Mouse (Mus musculus) layer of hippocampus, adult 9-11 months (tissue): ENCODE measurements at regions not wholly inside any gene's neighbourhood (a gene's known extent, or its start where the extent isn't known, plus 50 kb on each side); places are given as distances from the start of the nearest gene placed in this dataset.

ENCODE experiments used
- DNase-seq: peaks from one replicate; pipeline ENCODE4 v3.0.0; 2022

DNA sequence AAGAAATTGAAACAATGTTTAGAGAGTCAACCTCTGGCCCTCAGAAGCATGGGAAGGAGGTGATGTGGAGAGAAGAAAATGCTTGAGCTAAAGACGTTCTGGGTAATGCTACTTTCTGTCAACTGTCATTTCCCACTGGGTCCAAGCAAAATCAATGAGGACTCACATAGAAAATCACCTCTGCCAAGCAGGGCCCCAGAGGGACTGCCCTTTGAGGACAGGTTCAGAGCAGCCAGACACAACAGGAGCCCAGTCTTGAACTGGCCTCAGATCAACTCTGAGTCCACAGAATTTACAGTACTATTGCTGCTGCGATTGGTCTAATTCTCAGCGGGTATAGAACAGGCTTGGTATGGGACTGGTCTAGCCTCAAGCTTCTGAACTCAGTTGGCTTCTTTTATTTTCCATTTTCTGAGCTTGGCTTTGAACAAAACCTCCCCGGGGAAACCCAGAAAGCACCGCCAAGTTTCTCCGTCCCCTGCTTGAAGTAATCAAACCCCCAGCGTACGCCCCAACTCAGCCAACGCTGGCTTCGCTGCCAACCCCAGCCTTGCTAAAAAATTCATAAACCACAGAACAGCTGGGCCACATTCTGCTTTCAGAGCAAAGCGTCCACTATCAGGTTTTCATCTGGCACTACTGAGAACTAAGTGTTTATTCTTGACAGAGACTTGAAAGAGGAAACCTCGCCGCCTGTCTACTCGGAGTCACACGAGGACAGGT lies 322.8 kb upstream of the Spred2 start:
- DNase-seq = no peak

DNA sequence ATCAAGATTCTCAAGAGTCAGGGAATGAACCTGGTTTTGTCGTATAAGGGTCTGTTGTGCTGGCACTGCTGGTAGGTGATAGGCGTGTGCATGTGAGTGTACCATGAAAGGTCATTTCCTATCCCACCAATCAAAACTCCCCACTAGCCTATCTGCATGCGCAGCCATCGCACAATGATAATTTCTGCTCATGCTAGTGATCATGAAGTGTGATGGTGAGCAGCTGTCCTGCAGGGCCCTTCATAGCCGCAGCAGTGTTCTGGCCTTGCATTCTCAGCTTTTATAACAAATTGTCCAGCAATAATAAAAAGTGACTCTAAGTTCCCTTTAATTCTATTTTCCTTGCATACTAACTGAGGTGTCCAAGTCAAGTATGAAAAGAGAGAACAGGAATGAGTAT lies 321.7 kb upstream of the Spred2 start:
- no peak for DNase-seq

DNA sequence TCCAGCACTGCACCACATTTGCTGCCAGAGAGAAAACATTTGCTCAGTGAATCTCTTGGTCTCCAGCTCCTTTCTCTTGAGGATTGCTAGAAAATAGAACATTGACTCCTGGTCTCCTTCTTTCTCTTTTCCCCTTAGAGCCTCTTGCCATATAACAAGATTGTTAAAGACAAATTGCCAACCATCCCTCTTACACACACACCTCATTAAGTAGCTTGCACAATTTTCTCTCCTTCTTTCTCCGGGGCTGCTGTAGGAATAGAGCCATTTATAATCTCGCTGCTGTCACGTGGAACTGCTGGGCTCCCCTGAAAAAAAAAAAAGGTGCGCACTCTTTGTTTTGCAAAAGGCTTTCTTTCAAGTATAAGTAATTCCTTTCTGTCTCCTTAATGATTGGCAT lies 318.6 kb upstream of the Spred2 start:
- DNase-seq = no peak

DNA sequence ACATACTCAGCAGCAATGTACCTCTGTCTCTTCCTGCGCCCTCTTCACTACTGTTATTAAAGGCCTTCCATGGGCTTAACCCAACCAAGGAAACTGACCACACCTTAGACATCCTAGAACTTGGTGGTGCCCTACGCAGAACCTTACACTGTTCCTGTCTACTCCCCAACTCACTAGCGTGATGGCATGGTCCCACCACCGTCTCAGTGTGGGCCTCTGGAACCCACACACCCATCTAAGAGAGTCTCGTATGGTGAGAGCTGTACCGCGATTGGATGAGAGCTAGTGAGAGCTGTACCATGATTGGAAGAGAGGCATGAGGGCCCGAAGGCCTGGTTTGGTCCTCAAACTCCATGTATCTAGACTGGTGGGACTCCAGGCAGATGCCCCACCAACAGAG lies 317.2 kb upstream of the Spred2 start:
- DNase-seq = no peak

DNA sequence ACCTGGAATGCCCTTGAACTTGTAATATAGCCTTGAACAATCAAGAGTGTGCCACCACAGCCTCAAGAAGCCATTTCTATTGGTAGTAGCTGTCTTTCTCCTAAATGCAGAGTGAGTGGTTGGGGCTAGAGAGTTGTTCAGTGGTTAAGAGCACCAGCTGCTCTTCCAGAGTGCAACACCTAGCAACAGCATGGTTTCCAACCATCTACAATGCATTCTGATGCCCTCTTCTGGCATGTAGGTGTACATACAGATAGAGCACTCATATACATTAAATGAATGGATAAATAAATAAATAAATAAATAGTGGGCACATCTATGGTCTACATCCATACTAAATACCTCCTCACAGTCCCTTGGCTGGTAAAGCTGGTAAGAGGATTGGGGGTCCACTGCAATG lies 316.2 kb upstream of the Spred2 start:
- DNase-seq = no peak

DNA sequence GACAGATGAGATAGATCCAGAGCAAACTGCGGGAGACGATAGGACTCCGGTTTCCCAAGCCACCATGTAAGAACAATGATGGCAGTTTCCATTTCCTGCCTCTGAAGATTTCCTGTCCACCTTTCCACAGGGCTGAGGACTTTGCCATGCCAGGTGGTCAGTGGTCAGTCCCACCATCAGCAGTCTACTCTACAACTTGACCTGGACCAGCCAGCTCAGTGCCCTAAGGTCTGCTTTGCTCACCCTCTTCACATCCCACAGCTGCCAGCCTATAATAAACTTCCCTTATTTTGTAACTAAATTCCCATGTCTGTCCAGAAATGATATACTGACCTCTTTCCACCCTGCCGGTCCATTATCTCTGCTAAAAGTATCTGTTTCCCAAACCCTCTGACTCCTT lies 315.7 kb upstream of the Spred2 start:
- no peak for DNase-seq

DNA sequence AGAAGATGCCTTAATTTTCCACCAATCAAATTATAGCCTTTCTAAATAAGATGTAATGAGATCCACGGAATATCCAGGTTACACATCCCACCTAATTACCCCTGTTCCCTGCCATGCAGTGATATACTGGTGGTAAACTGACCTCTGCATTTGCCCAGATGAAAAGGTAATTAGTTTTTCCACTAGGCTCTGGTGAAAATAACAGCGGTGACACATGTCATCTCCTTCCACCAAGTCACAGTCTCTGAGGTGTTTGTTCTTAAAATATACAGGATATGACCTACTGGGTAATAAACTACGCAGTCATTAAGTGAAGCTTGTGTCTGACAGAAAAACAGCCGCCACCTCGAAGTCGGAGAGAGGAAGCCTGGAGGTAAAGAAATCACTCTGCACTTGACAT lies 313.6 kb upstream of the Spred2 start:
- no peak for DNase-seq

DNA sequence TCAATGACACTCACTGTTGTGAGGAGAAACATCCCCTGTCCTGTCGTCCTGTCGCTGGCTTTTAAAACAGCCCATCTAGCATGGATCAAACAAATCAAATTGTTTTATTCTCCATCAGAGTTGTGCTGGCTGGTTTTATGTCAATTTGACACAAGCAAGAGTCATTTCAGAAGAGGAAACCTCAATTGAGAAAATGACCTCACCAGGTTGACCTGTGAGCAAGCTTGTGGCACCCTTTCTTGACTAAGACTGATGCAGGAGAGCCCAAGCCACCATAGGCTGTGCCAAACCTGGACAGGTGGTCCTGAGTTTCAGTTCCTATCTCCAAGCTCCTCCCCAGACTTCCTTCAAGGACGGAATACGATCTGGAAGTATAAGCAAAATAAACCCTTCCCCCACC lies 313.0 kb upstream of the Spred2 start:
- no peak for DNase-seq

DNA sequence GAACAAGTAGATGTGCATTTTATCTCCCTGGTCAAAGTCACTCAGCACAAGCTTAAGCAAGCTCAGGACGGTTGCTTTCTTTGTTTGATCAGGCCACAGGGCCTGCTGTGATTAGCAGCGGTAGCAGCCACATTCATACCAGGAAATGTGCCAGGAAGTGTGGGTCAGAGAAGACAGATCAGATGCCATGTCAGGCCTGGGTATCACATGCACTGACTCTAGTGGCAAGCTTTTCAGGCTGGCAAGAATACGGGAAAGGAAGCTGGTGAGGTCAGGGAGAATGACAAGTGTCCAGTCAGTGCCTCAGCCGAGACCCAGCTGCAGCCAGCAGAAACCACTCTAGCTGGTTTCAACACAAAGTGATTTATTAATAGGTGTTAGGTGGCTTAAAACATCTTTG lies 307.7 kb upstream of the Spred2 start:
- DNase-seq = no peak

DNA sequence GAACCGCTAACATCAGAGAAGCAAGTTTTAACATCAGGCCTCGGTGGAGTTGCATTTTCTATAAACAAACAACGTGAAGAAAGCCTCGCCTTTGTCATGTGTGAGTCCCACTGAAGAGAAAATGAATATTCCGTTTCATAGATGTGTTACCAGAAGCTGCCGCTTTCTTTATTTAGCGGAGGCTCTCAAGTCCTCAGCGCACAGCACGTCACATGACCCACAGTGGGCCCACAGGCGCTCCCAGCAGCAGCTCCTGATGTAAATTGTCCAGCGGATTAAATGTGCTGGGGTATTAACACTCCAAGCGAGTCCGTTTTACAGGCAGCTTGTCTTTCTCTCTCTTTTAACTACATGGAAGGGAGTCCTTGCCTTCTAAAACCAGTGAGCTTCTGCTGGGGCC lies 304.7 kb upstream of the Spred2 start:
- no peak for DNase-seq

DNA sequence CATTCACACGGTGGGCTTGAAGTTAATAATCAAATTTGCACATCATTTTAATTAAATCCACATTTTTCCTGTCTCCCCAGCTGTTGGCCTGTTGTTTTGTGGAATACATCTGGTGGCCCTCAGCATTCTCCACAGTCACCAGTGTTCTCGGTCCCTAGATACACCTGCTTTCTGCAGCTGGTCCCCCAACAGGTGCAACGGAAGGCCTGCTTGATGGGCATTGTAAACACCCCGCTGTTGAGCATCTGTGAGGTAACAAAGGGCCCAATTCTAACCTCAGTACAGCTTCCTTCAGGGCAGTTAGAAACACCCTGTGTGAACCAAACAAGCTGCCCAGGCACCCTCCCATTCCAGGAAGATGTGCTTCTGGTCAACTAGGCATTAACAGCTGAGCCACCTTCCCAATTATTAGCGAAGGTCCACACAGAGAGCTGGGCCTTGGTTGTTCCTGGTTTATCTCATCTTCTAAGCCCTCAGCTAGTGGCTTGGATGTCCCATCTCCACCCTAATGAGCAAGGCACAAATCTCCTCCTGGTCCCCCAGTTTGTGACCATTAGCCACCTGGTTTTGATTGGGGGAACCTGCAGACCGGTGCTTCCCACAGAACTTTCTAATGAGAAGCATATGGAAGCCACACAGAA lies 293.0 kb upstream of the Spred2 start:
- no peak for DNase-seq

DNA sequence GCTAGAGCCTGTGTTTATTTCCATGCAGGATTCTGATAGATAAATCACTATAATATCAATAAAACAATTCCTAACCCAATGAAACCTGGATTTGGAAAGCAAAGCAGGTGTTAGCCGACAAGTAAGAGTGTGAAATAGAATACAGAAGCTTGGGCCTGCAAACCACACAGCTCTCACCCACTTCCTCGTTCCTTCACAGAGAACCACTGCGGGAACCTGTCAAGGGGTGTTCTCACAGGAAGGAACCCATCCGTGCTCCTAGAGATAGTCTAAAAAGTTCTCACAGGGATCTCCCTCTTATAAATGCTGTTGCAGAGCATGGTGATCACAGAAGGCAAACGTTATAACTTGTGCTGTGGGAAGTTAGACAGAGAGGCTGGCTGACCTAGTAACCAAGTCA lies 291.7 kb upstream of the Spred2 start:
- no peak for DNase-seq

DNA sequence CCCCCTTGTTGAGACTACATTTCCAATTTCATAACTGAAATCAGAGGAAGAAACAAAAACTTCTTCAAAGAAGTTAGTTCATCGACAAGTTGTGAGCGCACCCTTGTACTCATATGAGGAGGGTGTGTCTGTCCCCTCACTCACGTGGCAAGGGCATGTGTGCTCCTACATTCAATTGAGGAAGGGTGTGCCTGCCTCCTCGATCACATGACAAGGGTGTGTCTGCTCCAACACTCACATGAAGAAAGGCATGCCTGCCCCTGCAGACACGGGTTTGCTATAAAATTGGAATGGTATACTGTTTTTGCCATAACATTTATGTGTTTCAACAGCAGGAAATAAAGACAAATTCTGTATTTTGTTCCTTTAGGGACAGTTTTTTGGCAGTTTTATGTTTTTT lies 290.6 kb upstream of the Spred2 start:
- no peak for DNase-seq

DNA sequence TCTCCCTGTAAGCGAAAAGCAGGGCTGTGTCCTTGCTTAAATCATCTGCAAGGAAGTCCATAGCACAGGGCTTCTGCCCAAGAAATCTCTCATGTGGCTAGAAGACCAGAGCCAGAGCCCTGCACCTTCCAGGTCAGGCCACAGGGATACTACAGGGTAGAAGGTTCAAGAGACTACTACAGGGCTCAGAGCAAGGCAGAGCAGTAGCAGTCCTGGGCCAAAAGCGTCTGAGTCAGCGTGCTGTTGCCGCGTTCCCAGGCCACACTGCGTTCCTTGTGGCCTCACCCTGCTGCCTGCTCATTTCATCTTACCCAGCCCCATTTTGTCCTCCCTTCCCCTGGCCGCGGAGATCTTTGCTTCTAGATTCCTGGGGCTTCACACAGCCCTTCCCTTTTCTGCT lies 283.0 kb upstream of the Spred2 start:
- DNase-seq = no peak

DNA sequence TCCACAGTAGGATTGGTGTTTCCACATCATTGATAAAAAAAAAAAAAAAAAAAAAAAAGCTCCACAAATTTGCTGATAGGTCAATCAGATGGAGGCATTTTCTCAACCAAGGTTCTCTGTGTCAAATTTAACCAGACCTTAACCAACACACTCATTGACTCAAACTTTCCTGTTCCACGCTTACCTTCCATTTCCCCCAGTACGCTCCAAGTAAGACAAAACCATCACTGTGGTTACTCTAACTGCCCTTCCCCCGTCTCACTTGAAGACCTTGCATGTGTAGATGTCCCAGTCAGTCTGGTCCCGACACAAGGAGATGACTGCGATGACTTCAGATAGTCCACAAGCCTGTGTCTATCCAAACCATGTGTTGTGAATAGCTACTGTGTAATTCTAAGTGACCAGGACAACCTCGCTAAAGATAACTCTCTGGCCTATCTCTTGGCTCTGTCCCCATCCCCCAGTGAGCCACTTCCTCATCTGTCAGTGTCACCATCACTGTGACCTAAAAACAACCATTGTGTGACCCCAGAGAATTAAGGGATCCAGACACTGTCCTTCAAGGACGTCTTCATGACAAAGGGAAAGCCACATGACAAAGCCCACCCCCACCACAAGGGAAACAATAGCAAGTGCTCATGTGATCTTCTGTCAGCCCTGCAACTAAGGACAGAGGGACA lies 279.9 kb upstream of the Spred2 start:
- DNase-seq = no peak

DNA sequence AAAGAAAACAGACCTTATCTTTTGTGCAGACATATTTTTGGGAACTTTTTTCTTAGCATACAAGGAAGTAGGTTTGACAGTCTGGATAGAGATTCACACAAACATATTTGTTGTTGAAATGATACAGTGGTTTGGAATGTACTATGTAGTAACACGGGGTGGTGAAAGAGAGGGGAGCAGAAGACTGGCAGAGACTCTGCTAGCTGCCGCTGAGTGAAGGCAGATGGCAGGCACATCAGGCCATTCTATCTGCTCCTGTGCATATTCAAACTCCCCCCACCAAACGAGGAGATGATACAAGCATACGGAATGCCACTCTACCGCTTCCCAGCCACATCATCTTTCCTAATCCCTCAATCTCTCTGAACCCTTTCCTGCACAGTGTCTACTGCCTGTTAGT lies 279.1 kb upstream of the Spred2 start:
- peak; percentile 27 for DNase-seq

DNA sequence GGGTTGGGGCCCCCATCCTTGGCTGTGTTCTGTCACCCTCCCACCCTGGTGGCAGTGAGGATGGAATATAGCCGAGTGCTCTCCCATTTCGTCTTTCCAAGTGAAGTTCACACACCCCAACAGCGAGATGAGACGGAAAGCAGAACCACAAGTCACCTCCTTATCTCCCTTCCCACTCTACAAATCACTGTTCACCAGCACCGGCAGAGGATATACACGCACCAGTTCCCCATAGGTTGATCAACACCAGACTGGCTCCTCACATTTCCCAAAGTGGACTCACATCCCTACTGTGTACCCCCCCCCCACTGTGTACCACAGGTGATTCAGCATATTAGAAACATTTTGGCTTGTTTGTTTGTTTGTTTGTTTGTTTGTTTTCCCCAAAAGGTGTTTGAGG lies 272.7 kb upstream of the Spred2 start:
- DNase-seq = no peak

DNA sequence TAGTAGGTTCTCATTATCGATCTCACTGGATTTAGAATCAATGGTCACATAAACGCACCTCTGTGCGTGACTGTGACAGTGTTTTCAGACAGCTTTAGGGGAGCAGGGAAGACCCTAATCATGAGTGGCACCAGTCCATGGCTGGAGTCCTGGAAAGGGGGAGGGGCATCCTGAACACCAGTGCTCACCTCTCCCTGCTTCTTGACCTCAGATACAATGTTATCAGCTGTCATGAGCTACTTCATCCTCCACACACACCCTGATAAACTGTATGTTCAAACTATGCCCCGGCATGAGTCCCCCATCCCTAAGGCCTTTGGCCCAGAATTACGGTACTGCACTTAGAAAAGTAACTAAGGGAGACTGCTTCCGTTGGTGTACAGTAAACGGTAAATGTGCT lies 272.2 kb upstream of the Spred2 start:
- no peak for DNase-seq

DNA sequence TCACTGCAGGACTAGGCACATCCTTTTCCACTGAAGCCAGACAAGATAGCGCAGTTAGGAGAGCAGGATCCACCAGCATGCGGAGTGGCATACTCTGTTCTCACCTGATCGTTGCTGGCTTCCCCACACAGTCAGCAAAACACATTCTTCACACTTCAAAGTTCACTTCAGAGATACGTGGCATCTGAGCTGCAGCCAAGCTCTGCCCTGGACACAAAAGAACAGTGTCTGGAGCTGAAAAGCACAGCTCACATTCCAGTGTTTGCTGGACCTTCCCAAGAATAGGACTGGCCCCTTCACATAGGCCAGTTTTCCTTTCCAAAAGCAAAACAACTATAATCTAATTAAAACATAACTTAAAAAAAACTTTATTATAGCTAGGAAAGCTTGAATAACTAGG lies 264.7 kb upstream of the Spred2 start:
- no peak for DNase-seq

DNA sequence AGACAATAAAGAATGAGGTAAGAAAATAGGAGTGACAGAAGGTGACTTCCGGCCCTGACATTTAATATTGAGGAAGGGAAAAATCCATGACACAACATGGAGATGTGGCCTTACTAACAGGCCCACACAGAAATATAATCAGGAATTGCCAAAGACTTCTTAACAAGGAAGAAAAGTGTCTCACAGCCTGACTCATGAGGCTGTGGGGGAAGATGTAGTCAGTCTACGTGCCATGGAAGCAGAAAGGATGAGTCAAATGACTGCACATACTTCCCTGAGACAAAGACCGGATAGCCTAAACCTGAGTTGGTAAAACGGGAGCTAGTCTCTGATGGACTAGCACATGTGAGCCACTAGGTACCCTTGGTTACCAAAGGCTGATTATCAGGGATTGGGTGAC lies 257.4 kb upstream of the Spred2 start:
- no peak for DNase-seq

DNA sequence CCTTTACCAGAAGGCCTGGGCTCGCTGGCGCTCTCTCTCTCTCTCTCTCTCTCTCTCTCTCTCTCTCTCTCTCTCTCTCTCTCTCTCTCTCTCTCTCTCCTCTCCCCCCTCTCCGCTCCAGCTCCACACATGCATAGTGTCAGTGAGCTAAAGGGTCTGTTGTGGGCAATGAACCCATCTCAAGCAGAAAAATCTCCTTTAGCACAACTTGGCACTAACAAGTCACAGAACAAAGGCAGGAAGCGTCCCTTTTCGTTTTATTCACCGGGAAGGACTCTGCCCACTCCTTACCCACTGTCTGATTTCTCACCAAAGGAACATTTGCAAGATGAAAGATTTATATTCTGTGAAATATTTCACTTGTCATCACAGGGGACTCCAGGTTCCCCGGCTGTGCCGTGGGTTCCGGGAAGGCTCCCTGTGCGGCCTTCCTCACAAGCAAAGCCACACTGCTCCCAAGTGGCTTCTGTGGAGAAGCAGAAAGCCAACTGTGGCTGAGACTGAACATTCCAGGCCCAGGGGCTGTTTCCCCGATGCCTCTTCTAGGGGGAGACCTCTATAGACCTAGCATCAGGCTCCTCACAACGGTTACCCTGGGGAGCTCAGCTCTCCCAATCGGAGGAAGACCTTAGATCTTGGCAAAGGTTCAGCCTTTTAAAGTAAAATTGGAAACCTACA lies 253.2 kb upstream of the Spred2 start:
- DNase-seq = peak; percentile 2

DNA sequence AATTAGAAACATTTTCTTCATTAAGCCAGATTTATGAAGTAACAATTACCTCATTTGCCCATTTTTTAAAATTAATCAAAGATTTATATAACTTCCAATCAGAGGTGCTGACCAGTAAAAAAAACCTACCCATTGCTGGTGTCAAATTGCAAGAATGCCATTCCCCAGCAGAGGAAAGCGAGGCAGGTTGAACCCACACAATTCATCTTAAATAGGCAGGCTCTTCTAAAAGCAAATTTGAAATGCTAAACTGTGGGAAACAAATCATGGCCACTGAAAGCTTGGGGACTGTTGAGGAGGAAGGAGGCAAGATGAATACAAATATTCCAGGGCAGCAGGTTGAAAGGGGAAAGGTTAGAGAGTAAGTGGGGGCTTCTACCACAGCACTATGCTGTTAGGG lies 251.2 kb upstream of the Spred2 start:
- DNase-seq = no peak

DNA sequence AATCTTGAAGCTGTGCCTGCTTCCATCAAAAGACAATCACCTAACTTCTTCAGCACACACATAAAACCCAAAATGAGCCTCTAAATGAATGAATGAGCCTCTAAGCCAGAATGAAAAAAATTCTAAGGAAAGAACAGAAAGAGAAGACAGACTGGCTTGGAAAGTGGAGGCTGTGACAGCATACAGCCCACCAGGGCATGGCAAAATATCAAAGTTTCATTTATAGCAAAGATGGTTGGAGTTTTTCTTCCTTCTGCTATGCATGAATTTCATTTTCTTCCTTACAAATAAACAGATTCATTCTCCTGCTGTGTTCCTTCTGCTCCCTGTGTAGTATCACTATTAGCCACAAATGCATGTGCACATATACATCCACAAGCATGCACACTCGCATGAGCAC lies 247.7 kb upstream of the Spred2 start:
- no peak for DNase-seq

DNA sequence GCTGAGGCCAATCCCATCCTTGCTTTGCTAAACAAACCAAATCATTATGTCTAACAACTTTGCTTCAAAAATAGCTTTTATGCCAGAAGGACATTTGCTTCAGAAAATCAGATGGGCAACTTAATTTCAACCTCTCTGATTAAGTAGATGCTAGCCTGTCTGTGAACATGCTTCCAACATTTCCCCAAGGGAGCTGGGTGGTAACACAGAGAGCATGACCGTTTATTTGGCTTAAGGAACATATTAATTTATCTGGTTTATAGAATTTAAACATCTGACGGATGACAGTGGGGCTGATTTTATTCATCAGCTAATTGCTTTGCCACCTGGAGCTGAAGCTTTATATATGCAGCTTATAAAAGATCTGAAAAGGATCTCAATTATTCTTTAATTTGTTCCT lies 245.1 kb upstream of the Spred2 start:
- DNase-seq = no peak
